Mouse (Mus musculus) spleen, postnatal 10 days (tissue): ENCODE measurements around the gene Arfgap3.
"Not testable (repeated sequence)": the region's sequence is repeated elsewhere in the genome, so short reads cannot be mapped to it uniquely, and the experiment has no call there.

ENCODE experiments used
- DNase-seq, 2 experiments: peaks; one replicate each; pipeline ENCODE4 v3.0.0; 2021 to 2022; ENCODE audit warnings: low spot score in 2 of 2

Arfgap3 gene

GRCm38 (mm10) chr15:83349954-83350711 lies at the start of gene Arfgap3:
Arfgap3 (minus strand) TSS chr15:83350247.
- DNase-seq, result peak; percentile 96 to 98

- DNase-seq, result no peak
These were observed 42.7 kb upstream of the Arfgap3 start for GRCm38 (mm10) chr15:83392722-83393121.

GRCm38 (mm10) chr15:83387911-83388310 lies 37.9 kb upstream of the Arfgap3 start:
- no peak for DNase-seq

GRCm38 (mm10) chr15:83383633-83384032 lies 33.6 kb upstream of the Arfgap3 start:
- no peak for DNase-seq

GRCm38 (mm10) chr15:83383136-83383535 lies 33.1 kb upstream of the Arfgap3 start:
- DNase-seq, result no peak

GRCm38 (mm10) chr15:83382467-83382866 lies 32.4 kb upstream of the Arfgap3 start:
- DNase-seq, result no peak

- DNase-seq, result peak; percentile 40 to 48
These were observed 27.1 kb upstream of the Arfgap3 start for GRCm38 (mm10) chr15:83377153-83377552.

- peak; percentile 80 to 91 for DNase-seq
These were observed 25.1 kb upstream of the Arfgap3 start for GRCm38 (mm10) chr15:83375136-83375535.

GRCm38 (mm10) chr15:83374076-83374475 lies 24.0 kb upstream of the Arfgap3 start:
- DNase-seq, result no peak

GRCm38 (mm10) chr15:83368702-83369101 lies 18.7 kb upstream of the Arfgap3 start:
- not testable (repeated sequence) for DNase-seq

- no peak for DNase-seq
These were observed 18.2 kb upstream of the Arfgap3 start for GRCm38 (mm10) chr15:83368261-83368660.

- DNase-seq, result peak; percentile 50 to 89
These were observed 17.0 kb upstream of the Arfgap3 start for GRCm38 (mm10) chr15:83366933-83367552.

GRCm38 (mm10) chr15:83365697-83366096 lies 15.7 kb upstream of the Arfgap3 start:
- no peak for DNase-seq

- DNase-seq, result no peak
These were observed 14.1 kb upstream of the Arfgap3 start for GRCm38 (mm10) chr15:83364194-83364593.

GRCm38 (mm10) chr15:83362813-83363212 lies 12.8 kb upstream of the Arfgap3 start:
- not testable (repeated sequence) for DNase-seq

- not testable (repeated sequence) for DNase-seq
These were observed 10.9 kb upstream of the Arfgap3 start for GRCm38 (mm10) chr15:83360899-83361298.

- DNase-seq, result no peak
These were observed 10.1 kb upstream of the Arfgap3 start for GRCm38 (mm10) chr15:83360140-83360539.

GRCm38 (mm10) chr15:83358476-83358875 lies 8.4 kb upstream of the Arfgap3 start:
- DNase-seq, result no peak

- no peak for DNase-seq
These were observed 1.5 kb upstream of the Arfgap3 start for GRCm38 (mm10) chr15:83351546-83351945.

GRCm38 (mm10) chr15:83350859-83351258 lies 812 bp upstream of the Arfgap3 start:
- DNase-seq, result no peak

GRCm38 (mm10) chr15:83349225-83349953 lies 658 bp downstream of the Arfgap3 start:
- no peak for DNase-seq

GRCm38 (mm10) chr15:83348747-83349146 lies 1.3 kb downstream of the Arfgap3 start:
- no peak for DNase-seq
